Mouse (Mus musculus): Measurements from ENCODE around the gene Cnn3. TPM values are rescaled to one million over a fixed set of nuclear protein-coding genes. Genes with fewer than 3 reads are reported as not detected.
A peak's percentile ranks its signal among the peaks of the same experiment; 100 is the strongest.

Gene Cnn3
- polyA plus RNA-seq, 1 experiment from 2014 or later = 655 TPM

DNA sequence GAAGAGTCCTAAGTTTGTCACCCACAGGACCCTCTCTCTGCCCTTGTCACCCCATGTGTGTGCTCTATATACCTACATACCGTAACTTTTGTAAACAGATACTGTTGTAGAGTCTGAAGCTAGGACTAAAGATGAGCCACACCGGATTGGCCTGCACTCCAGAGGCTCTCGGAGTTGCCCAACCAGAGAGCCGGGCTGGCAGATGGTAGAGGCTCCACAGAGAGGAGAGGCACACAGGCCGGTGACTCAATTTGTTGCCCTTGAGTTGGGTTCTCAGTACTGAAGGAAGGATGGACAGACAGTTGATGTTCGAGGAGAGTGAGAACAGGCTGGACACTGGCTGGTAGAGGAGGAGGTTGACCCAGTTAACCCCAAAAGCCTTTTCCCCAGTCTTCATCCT lies 18.1 kb downstream of the Cnn3 start:
- DNase-seq (ENCODE audit: low spot score) = no peak
- Histone ChIP-seq H3K27ac (no peak overlapping the region), H3K36me3 (peaks cover 41% of the 10 kb centered on the region), H3K9me3 (no peaks in the 10 kb centered on the region), H3K4me1 (peaks cover 77% of the 10 kb centered on the region), H3K27me3 (ENCODE audit: insufficient read depth, poor library complexity, severe bottlenecking) (no peaks in the 10 kb centered on the region), H3K4me3 (no peak overlapping the region)
- 94% methylated on average over 6 of the region's 6 CpGs for WGBS

DNA sequence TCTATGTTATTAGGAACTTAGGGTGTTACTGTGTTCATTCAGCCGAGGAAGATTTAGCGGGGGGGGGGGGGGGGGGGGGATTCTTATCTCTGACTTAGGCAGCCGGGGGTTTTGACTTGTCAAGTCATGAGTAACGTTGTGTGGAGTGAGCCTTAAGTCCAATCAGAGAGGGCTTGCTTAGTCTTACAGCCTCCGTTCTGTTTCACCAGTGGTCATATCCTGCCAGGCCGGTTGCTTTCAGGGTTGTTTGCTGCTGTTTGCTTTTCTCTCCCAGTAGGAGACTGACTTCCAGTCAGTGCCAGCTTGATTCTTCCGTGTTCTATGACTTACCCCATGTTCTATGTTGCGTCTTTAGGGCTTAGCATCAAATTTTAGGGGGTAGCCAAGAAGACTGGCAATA lies 20.2 kb downstream of the Cnn3 start:
- DNase-seq (ENCODE audit: low spot score) = no peak
- Histone ChIP-seq H3K9me3 (no peaks in the 10 kb centered on the region), H3K36me3 (peaks cover 56% of the 10 kb centered on the region), H3K27me3 (ENCODE audit: insufficient read depth, poor library complexity, severe bottlenecking) (no peaks in the 10 kb centered on the region), H3K27ac (no peak overlapping the region), H3K4me3 (no peak overlapping the region), H3K4me1 (peaks cover 63% of the 10 kb centered on the region)
- 45% methylated on average over 8 of the region's 8 CpGs for WGBS

DNA sequence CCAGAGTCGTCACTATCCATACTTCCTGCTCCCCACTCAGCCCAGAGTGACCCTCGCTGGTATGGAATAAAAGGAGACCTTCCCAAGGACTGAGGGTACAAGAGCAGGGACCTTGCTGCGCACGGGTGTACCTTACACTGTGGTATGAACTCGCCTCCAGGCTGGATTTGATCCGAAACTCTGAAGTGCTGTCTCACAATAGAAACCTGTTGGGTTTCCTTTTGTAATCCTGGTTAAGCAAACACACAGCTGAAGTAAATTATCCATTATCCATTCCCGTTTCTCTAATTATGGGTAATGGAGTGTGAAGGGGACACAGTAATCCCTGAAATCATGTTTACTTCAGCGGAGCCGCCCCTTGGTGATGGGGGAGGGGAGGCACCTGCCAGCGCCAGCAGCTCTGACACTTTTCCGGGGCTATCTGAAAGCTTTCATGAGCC lies 21.8 kb downstream of the Cnn3 start:
- Histone ChIP-seq H3K4me1 (peaks cover 49% of the 10 kb centered on the region), H3K27me3 (ENCODE audit: insufficient read depth, poor library complexity, severe bottlenecking) (no peaks in the 10 kb centered on the region), H3K4me3 (no peak overlapping the region), H3K36me3 (peaks cover 60% of the 10 kb centered on the region), H3K9me3 (no peaks in the 10 kb centered on the region), H3K27ac (0 out of 2 replicates have a peak overlapping the region, but pooled peaks have one; percentile 52)
- no peak for DNase-seq (ENCODE audit: low spot score)
- WGBS = 55% methylated on average over 11 of the region's 11 CpGs

GRCm38 (mm10) chr3:121448606-121449005 lies 22.3 kb downstream of the Cnn3 start:
- H3K36me3 ChIP-seq = peaks cover 61% of the 10 kb centered on the region
- DNase-seq (ENCODE audit: low spot score) = no peak
- no peaks in the 10 kb centered on the region for H3K9me3 ChIP-seq
- WGBS = 79% methylated on average over 8 of the region's 8 CpGs
- no peak overlapping the region for H3K4me3 ChIP-seq
- peaks cover 45% of the 10 kb centered on the region for H3K4me1 ChIP-seq
- no peaks in the 10 kb centered on the region for H3K27me3 ChIP-seq (ENCODE audit: insufficient read depth, poor library complexity, severe bottlenecking)
- 0 out of 2 replicates have a peak overlapping the region, but pooled peaks have one; percentile 13 for H3K27ac ChIP-seq

DNA sequence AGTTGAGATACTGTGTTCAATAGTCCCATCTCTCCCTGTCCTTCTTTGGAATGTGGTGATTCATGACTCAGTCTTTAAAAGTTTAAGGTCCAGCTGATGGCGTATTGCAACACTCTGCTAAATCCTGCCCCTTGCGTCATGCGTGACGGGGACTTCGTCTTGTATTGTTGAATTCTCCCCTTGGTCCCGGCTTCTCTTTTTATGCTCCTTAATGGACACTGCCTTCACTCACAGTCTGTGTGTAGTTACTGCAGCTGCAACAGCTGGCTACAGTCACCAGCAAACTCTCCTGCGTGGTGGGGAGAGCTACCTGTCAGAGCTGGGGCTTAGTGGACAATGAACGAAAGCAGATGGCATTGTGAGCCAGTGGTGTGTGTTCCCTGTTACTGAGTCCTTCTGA lies 23.2 kb downstream of the Cnn3 start:
- WGBS = 86% methylated on average over 8 of the region's 8 CpGs
- H3K36me3 ChIP-seq = peaks cover 65% of the 10 kb centered on the region

DNA sequence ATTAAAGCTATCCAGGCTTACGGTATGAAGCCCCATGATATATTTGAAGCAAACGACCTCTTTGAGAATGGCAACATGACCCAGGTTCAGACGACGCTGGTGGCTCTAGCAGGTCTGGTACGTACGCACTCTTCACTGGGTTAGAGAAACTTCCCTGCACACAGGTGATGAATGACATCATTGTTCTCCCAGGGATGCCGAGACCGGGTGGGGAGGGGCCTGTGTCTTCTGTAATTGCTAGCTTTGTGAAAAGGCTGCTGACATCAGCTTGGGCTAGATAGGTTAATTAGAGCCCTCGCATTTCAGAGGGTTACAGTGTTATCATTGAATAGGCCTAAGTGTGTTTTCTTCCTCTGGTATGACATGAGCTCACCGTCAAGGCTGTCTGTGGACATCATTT lies 25.1 kb downstream of the Cnn3 start:
- Histone ChIP-seq H3K9me3 (no peaks in the 10 kb centered on the region), H3K4me1 (peaks cover 26% of the 10 kb centered on the region), H3K27ac (no peak overlapping the region), H3K4me3 (no peak overlapping the region), H3K36me3 (peaks cover 75% of the 10 kb centered on the region), H3K27me3 (ENCODE audit: insufficient read depth, poor library complexity, severe bottlenecking) (no peaks in the 10 kb centered on the region)
- 79% methylated on average over 10 of the region's 10 CpGs for WGBS
- no peak for DNase-seq (ENCODE audit: low spot score)

More for the DNA sequence above, 23.2 kb downstream of the Cnn3 start:
- Histone ChIP-seq H3K4me1 (peaks cover 35% of the 10 kb centered on the region), H3K27me3 (ENCODE audit: insufficient read depth, poor library complexity, severe bottlenecking) (no peaks in the 10 kb centered on the region), H3K4me3 (no peak overlapping the region), H3K9me3 (no peaks in the 10 kb centered on the region), H3K27ac (no peak overlapping the region)
- no peak for DNase-seq (ENCODE audit: low spot score)

GRCm38 (mm10) chr3:121458545-121459492 lies 32.5 kb downstream of the Cnn3 start:
- H3K27me3 ChIP-seq (ENCODE audit: insufficient read depth, poor library complexity, severe bottlenecking) = no peaks in the 10 kb centered on the region
- DNase-seq (ENCODE audit: low spot score) = no peak
- WGBS = 65% methylated on average over 14 of the region's 14 CpGs
- H3K4me1 ChIP-seq = peaks cover 12% of the 10 kb centered on the region; the same call in 1 of the 2 replicates
- H3K36me3 ChIP-seq = peaks cover 73% of the 10 kb centered on the region
- no peaks in the 10 kb centered on the region for H3K9me3 ChIP-seq
- no peak overlapping the region for H3K27ac ChIP-seq
- H3K4me3 ChIP-seq = no peak overlapping the region

- Histone ChIP-seq H3K27ac (no peak overlapping the region), H3K36me3 (peaks cover 55% of the 10 kb centered on the region)
These were observed 34.3 kb downstream of the Cnn3 start for GRCm38 (mm10) chr3:121460473-121461193.

GRCm38 (mm10) chr3:121461477-121461876 lies 35.2 kb downstream of the Cnn3 start:
- DNase-seq (ENCODE audit: low spot score) = no peak
- H3K9me3 ChIP-seq = no peaks in the 10 kb centered on the region
- whole genome bisulfite sequencing = 94% methylated on average over 13 of the region's 13 CpGs

More at GRCm38 (mm10) chr3:121460473-121461193, 34.3 kb downstream of the Cnn3 start:
- Histone ChIP-seq H3K9me3 (no peaks in the 10 kb centered on the region), H3K4me3 (no peak overlapping the region), H3K4me1 (peaks cover 12% of the 10 kb centered on the region; the same call in 1 of the 2 replicates), H3K27me3 (ENCODE audit: insufficient read depth, poor library complexity, severe bottlenecking) (no peaks in the 10 kb centered on the region)
- 80% methylated on average over 16 of the region's 16 CpGs for WGBS
- DNase-seq (ENCODE audit: low spot score) = no peak

DNA sequence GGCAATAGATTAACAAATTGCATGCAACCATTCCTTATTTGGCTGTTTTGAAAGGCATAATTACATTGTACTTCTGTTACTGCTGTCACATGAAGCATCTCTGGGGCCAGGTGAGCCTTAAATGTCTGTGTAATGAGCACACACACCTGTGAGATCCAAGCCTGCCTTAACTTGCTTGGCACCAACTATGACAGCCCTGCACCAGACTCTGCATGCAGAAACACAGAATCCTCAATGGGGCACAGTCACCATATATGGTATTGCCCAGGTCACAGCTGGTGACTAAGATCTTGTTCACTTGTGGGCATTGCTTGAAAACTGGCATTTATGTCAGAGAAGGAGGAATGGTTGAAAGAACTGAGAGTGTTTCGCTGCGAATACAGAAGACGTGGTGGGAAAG lies 36.5 kb downstream of the Cnn3 start:
- Histone ChIP-seq H3K9me3 (no peaks in the 10 kb centered on the region), H3K4me3 (no peak overlapping the region), H3K36me3 (peaks cover 33% of the 10 kb centered on the region), H3K4me1 (peaks cover 12% of the 10 kb centered on the region; the same call in 1 of the 2 replicates), H3K27me3 (ENCODE audit: insufficient read depth, poor library complexity, severe bottlenecking) (no peaks in the 10 kb centered on the region), H3K27ac (no peak overlapping the region)
- DNase-seq (ENCODE audit: low spot score) = no peak
- WGBS = 88% methylated on average over 3 of the region's 3 CpGs

More at GRCm38 (mm10) chr3:121461477-121461876, 35.2 kb downstream of the Cnn3 start:
- H3K4me1 ChIP-seq = peaks cover 12% of the 10 kb centered on the region; the same call in 1 of the 2 replicates
- H3K27ac ChIP-seq = no peak overlapping the region
- no peak overlapping the region for H3K4me3 ChIP-seq
- peaks cover 46% of the 10 kb centered on the region for H3K36me3 ChIP-seq
- H3K27me3 ChIP-seq (ENCODE audit: insufficient read depth, poor library complexity, severe bottlenecking) = no peaks in the 10 kb centered on the region

DNA sequence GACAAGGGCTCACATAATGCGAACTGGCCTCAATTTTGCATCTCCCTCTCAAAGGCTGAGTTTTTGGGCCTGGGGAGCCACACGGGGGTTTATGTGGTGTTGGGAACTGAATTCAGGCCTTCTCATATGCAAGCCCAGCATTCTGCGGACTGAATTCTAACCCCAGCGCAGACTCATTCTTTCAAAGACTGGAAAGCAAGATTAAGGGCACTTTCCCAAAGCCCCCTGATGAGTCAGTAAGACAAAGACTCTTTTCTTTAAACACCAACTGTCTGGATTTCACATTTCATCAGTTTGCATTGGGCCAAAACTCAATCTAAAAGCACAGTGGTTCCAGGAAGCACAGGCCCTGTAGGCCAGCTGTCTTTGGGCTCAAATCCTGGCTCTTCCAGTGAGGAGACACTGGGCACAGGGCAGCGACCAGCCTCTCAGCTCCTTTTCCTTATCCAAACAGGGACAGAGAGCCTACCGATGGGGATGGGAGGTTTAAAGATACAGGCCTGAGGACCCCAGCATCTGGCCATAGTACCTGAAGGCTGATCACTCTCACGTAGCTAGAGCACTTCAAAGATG lies 38.5 kb downstream of the Cnn3 start:
- 64% methylated on average over 7 of the region's 7 CpGs for WGBS
- Histone ChIP-seq H3K4me3 (no peak overlapping the region), H3K4me1 (peaks cover 22% of the 10 kb centered on the region), H3K9me3 (no peaks in the 10 kb centered on the region), H3K27me3 (ENCODE audit: insufficient read depth, poor library complexity, severe bottlenecking) (no peaks in the 10 kb centered on the region), H3K36me3 (peaks cover 14% of the 10 kb centered on the region), H3K27ac (peak overlapping the region; percentile 19; the same call in 1 of the 2 replicates)
- DNase-seq (ENCODE audit: low spot score) = no peak

- Histone ChIP-seq H3K4me1 (peaks cover 17% of the 10 kb centered on the region), H3K9me3 (no peaks in the 10 kb centered on the region), H3K4me3 (no peak overlapping the region), H3K27me3 (ENCODE audit: insufficient read depth, poor library complexity, severe bottlenecking) (no peaks in the 10 kb centered on the region), H3K36me3 (peaks cover 10% of the 10 kb centered on the region), H3K27ac (no peak overlapping the region)
- DNase-seq (ENCODE audit: low spot score) = no peak
- WGBS = 71% methylated on average over 10 of the region's 10 CpGs
These were observed 39.5 kb downstream of the Cnn3 start for GRCm38 (mm10) chr3:121465795-121466194.
